Mouse (Mus musculus) ES-CJ7 (cell line): ENCODE results near the gene Rnasel.

Experiments used
- DNase-seq: peaks from one replicate; pipeline ENCODE4 v3.0.0; 2011; ENCODE audit warnings: low read depth, low spot score

The Rnasel gene

DNA sequence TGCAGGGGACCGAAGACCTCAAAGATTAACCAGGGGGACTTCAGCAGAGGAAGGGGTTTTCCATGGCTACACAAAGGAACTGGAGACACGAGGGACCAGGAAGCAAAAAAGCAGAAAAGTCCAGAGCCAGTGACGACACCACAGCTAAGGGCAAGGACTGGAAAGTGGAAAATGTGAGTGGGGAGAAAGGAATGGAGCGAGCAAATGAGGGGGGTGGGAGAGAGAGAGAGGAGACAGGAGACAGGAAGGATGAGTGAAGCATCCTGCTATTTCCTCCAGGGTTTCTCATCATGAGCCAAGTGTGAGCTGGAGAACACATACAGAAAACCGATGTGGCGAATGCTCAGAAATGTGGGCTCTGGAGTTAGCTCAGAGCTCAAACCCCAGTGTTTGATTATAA, 13.1 kb upstream of the Rnasel start:
- DNase-seq = no peak

DNA sequence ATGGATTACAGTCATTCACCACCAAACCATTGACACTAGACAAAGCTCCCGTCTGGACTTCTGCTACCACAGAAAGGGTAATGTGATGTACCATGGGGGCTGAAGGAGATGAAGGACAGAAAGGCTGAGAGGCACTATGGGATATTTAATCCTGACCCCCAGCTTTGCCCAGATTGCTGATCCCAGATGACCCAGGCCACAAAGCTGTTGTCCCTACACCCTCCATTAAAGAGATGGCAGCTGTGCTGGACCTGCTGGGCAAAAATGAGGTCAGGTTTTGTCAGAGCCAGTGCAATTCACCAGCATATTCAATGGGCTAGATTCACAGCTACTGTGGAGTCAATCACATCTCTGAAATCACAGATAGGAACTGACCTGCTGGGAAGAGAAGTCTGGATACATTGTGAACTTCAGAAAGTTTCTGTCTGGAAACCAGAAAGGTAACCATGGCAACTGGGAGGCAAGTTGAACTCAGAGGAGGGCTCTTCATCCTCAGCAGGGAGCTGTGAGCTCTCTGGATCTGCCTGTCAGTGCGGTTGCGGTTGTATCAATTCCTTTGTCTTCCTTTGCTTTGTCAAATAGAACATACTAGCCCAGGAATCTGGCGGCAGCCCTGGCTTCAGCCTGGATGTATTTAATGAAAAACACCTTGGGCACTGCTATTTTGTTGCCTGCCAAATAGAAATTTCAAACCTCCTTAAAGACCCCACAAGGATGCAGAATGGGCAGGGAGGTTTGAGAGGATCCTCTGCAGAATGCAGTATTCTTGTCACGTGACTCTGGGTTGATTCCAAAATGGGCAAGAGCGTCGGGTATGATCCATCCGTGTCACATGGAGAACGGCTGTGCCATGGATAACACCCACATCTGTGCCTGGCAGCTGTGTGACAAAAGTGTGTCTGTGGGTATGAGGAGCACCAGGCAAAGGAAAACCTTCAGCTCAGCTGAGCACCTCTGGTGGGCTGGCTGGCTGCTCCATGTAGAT, 11.8 kb upstream of the Rnasel start:
- DNase-seq = peak; percentile 38

DNA sequence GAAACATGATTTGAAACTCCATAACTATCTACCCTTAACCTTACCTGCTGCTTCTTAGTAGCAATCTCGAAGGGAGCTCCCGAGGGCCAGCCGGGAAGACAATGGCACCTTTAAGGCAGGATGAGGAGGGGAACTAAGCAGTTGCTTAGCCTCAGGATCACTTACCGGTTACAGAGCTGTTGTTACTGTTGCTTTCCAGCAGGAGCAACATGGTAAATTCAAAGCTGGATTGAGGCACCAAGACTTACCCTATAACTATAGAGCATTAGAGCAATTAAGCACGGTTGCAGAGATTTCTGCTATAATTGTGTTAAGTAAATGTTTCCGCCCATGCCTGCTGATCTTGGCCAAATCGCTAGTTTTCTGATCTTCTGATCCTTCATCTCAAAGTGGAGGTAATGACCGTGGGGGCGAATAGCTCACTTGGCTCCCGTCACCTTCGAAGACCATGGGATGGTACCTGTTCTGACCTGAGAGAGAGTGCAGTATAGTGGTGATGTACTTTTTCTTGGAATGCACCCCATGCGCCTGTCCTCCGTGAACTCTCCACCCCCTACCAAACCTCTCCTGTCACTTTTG, 9.7 kb upstream of the Rnasel start:
- DNase-seq = peak; percentile 60

GRCm38 (mm10) chr1:153740145-153740544, 9.1 kb upstream of the Rnasel start, which contains the start of gene Rgs16:
Rgs16 (plus strand) TSS chr1:153740349.
- peak; percentile 80 for DNase-seq

DNA sequence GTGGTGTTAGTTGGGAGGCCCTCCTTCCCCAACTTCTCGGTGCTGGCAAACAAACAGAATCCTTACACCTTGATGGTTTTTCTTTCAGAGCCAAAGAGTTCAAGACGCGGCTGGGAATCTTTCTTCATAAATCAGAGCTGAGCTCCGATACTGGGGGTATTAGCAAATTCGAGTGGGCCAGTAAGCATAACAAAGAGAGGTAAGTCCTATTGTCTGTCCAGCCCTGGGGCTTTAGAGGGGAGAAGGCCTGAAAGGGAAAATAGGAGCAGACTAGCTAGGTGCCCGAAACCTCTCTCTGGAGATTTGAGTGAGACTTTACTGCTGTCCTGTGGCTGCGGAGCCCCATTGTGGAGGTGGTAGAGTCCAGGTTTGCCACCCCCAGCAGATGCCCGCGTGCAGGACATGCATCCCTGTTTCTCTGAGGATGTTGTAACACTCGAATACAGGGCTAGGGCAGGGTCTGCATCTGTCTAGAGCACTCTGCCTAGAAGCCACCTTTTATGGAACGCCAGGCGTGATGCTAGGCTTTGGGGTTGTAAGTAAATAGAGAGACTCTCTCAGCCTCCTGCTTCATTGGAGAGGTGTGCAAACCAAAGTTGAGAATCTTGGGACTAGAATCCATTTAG, 8.3 kb upstream of the Rnasel start:
- peak; percentile 52 for DNase-seq

DNA sequence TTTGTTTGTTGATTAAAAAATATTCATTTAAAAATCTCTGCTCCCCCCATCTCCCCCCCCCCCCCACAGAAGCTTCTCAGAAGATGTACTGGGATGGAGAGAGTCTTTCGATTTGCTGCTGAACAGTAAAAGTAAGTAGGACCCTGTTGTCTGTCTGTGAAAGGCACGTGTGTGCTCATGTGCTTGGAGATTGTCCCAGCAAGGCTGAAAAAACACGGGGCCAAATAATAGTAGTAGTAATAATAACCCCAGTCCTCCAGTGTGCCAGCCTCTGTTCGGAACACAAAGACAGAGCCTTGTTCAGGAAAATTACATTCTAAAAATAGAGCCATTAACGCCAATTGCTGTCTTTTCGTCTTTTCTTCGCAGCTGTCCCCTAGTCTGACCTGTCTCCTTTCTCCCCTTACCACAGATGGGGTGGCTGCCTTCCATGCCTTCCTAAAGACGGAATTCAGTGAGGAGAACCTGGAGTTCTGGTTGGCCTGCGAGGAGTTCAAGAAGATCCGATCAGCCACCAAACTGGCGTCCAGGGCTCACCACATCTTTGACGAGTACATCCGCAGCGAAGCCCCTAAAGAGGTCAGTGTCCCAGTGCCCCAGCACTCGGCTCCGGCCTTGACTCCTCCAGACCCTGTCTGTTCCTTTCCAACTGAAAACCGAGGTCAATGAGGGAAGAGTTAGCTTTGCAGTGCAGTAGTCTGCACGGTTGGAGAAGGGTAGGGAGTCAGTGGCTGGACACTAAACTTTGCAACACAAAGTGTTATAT, 7.5 kb upstream of the Rnasel start:
- DNase-seq = no peak

DNA sequence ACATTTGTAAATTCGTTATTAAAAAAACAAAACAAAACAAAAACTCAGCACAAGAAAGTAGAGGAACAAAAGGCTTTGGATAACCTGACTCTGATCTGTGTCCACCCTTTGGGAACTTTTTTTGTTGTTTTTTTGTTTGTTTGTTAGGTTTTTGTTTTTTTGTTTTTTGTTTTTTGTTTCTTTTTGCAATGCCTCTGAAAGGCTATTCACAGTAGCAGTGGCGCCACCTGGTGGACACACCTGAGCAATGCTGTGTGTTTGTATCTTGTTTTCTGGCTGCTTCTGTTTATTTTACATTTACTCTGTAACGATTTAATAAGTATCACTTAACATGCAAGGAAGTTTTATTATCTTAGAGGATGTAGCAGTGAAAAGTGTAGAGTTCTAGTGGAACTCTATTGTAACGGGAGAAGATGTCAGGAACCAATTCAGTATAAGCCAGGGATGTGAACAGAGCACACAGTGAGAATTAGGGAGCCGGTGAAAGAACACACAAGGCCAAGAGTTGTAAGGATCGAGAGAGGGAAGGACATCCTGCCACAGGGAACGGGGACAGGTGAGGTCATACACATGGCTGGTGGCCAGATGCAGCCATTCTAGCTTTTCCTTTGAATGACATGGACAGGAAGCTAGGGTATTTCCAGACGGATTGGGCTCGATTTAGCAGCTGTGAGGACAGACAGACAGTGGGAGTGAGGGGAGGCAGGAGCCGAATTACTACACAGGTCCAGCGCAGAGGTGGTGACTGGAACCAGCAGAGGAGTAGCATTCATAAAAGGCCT, 6.7 kb upstream of the Rnasel start:
- peak; percentile 66 for DNase-seq

DNA sequence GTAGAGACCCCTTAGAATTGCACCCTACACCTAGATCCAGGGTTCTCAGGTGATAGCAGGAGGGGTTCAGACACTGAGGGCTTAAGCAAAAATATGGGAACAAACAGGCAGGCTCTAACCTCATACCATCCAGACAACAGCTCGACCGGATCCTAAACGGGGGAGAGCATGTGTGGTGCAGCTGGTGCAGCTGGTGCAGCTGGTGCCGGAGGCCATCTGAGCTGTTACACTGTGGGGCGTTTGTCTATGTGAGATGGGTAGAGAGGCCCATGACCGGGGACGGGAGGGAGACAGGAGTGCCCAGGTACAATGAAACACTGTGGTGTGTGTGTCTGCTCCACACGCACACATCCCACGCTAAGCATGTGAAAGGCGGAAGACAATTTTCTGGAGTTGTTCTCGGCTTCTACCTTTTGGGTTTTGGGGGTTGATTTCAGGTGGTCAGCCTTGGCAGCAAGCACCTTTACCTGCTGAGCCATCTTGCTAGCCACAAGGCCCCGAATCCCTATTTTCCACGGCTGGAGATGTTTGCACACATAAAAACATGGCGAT, 3.0 kb upstream of the Rnasel start:
- no peak for DNase-seq

DNA sequence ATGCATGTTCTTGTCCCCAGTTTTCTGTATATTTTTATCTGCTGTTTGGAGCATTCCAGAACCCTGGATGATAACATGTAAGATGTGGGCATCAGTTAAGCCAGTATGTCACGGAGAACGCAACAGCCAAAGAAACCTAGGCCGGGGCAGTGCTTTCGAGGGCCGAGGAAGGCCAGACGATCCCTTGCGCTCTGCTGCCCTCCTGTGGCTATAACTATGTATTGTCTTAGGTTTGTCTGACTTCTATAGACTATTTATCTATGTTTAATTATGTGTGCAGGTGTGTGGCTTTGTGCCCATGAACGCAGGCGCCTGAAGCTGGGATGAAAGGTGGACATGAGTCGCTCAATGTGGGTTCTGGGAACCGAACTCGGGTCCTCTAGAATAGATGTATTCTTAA, 2.5 kb upstream of the Rnasel start:
- peak; percentile 78 for DNase-seq

GRCm38 (mm10) chr1:153747861-153748530, 1.2 kb upstream of the Rnasel start:
- no peak for DNase-seq

DNA sequence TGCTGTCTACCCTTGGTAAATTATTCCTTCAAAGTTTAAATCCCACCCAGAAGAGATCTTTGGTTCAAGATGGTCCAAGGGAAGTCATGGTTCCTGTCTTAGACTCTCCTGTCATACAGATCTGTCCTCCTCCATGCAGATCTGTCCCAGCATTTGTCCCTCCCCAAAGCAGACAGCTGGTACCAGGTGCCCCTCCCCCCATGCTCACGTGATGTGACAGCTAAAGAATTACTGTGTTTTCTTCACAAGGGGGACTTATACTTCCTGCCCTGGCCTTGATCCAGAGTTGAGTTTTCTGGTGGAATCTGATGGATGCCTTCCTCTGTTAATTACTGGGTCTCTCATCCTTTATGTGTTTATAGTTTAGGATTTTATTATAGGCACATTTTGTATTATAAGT, 677 bp upstream of the Rnasel start:
- peak; percentile 48 for DNase-seq

- DNase-seq = no peak
These were observed 828 bp downstream of the Rnasel start for GRCm38 (mm10) chr1:153750054-153750453.

DNA sequence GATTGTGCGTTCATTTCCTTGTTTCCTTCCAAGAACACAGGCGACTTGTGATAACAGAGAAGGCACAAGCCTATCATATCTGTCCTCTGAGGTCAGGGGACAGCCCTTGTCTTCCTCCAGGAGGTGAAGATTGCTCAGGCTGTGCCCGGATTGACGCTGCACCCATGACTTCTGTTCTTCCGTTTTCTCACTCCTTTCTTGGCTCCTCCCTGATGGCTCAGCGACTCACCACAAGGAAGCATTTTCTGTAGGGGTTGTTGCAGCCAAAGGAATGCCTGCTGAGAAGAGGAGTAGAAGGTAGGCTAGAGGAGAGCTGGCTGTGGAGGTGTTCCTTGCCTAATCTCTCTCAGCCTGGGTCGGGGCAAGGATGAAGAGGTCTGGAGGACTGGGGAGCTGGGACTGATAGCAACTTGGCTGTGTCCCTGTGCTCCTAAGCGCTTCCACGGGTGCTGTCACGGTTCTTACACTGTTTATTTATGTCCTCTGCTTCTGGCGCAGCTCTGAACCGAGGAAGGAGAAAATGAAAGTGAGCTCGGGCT, 2.6 kb downstream of the Rnasel start:
- DNase-seq = no peak

- no peak for DNase-seq
These were observed 3.3 kb downstream of the Rnasel start for GRCm38 (mm10) chr1:153752521-153752920.

DNA sequence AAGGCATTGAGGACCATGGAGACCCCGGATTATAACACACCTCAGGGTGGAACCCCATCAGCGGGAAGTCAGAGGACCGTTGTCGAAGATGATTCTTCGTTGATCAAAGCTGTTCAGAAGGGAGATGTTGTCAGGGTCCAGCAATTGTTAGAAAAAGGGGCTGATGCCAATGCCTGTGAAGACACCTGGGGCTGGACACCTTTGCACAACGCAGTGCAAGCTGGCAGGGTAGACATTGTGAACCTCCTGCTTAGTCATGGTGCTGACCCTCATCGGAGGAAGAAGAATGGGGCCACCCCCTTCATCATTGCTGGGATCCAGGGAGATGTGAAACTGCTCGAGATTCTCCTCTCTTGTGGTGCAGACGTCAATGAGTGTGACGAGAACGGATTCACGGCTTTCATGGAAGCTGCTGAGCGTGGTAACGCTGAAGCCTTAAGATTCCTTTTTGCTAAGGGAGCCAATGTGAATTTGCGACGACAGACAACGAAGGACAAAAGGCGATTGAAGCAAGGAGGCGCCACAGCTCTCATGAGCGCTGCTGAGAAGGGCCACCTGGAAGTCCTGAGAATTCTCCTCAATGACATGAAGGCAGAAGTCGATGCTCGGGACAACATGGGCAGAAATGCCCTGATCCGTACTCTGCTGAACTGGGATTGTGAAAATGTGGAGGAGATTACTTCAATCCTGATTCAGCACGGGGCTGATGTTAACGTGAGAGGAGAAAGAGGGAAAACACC, 4.7 kb downstream of the Rnasel start:
- no peak for DNase-seq

DNA sequence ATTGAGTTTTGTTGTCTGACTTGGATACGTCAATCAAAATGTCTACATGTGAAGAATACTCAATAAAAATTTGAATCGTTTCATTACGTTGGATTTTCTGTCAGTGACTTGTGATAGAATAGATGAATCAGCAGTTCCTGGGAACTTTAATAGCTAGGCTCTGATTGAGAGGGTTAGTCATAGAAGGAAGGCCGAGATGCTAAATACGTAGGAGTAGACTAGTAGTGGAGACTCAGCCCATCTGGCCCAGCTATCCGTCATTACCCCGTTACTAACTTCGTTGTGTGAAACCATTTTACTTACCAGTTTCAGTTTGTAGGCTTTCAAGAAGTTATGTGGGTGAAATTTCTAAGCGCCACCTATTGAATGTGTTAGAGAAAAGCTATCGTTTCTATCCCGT, 14.9 kb downstream of the Rnasel start:
- no peak for DNase-seq

GRCm38 (mm10) chr1:153766298-153766697, 17.1 kb downstream of the Rnasel start:
- peak; percentile 90 for DNase-seq

- no peak for DNase-seq
These were observed 18.1 kb downstream of the Rnasel start for GRCm38 (mm10) chr1:153767281-153767680.

- DNase-seq = no peak
These were observed 19.2 kb downstream of the Rnasel start for GRCm38 (mm10) chr1:153768465-153768864.
